Mouse (Mus musculus) stomach, postnatal 0 days (tissue): ENCODE data around the gene Sel1l3. TPM values are rescaled to one million over a fixed set of nuclear protein-coding genes. Genes with fewer than 3 reads are reported as not detected.

Source experiments
- ATAC-seq: fragments of 200-750 bp; cut with Nextera tagmentation; 2 replicates; pipeline ENCODE4 v1.8.0; 2017; ENCODE audit not compliant: low FRiP score, low TSS enrichment
- DNase-seq: peaks from one replicate; pipeline ENCODE4 v3.0.0-alpha.2; 2016; ENCODE audit warnings: low spot score
- H3K27ac ChIP-seq: fragments of 300-500 bp; sonication (generic); replicated peaks from 2 replicates; pipeline ENCODE4 v1.5.1; 2014; ENCODE audit warnings: mild to moderate bottlenecking, control low read depth
- H3K27me3 ChIP-seq: fragments of 300-500 bp; sonication (generic); 2 replicates; pipeline ENCODE4 v1.6.1; 2014; ENCODE audit warnings: low read length; ENCODE audit not compliant: control insufficient read depth, insufficient read depth
- H3K36me3 ChIP-seq: fragments of 300-500 bp; sonication (generic); 2 replicates; pipeline ENCODE4 v1.6.1; 2014; ENCODE audit warnings: low read length, mixed read lengths; ENCODE audit not compliant: control insufficient read depth, insufficient read depth
- H3K4me1 ChIP-seq: fragments of 300-500 bp; sonication (generic); replicated peaks from 2 replicates; pipeline ENCODE4 v1.6.1; 2014; ENCODE audit warnings: antibody characterized with exemption; ENCODE audit not compliant: control insufficient read depth, insufficient read depth
- H3K4me2 ChIP-seq: fragments of 300-500 bp; sonication (generic); replicated peaks from 2 replicates; pipeline ENCODE4 v1.6.1; 2014; ENCODE audit warnings: low read depth, mild to moderate bottlenecking, control low read depth, moderate library complexity
- H3K4me3 ChIP-seq: fragments of 300-500 bp; sonication (generic); 2 replicates; pipeline ENCODE4 v1.5.1; 2014; ENCODE audit warnings: low read depth, low read length, control low read depth
- H3K9ac ChIP-seq: fragments of 300-500 bp; sonication (generic); 2 replicates; pipeline ENCODE4 v1.6.1; 2014; ENCODE audit warnings: mild to moderate bottlenecking, low read length, control low read depth, mixed read lengths
- H3K9me3 ChIP-seq: fragments of 300-500 bp; sonication (generic); 2 replicates; pipeline ENCODE4 v1.6.1; 2016; ENCODE audit warnings: low read length; ENCODE audit not compliant: control insufficient read depth
- CTCF ChIP-seq: IDR thresholded peaks from 2 replicates; pipeline ENCODE4 v1.5.1; 2016; ENCODE audit warnings: antibody characterized with exemption, low read depth, mild to moderate bottlenecking, moderate library complexity
- EP300 ChIP-seq: optimal IDR thresholded peaks from 2 replicates; pipeline ENCODE3; 2016; ENCODE audit warnings: antibody characterized with exemption
- WGBS: fragments of 180-500 bp; shearing (Covaris S2); extraction: QIAGEN DNeasy Blood & Tissue Kit; methylation state at CpG from one replicate; pipeline ENCODE4 v1.1.7; 2014; 5-methylcytosine and 5-hydroxymethylcytosine counted together
- polyA plus RNA-seq: library from polyadenylated mRNA; unstranded; fragments of >200 nt; fragmentation: Nextera tagmentation; extraction: Ambion mirVana; gene quantifications from 2 replicates; pipeline ENCODE4 v1.2.1, GENCODE M21; 2015

Gene Sel1l3
- polyA plus RNA-seq, 1 experiment from 2014 or later, result 10.0 TPM

GRCm38 (mm10) chr5:53140158-53140927, 73.4 kb downstream of the Sel1l3 start:
- Histone ChIP-seq H3K4me3 (no peak overlapping the region), H3K9me3 (no peaks in the 10 kb centered on the region), H3K27me3 (no peaks in the 10 kb centered on the region), H3K27ac (no peak overlapping the region), H3K4me1 (no peaks in the 10 kb centered on the region), H3K4me2 (no peak overlapping the region), H3K36me3 (no peaks in the 10 kb centered on the region), H3K9ac (no peak overlapping the region)
- ATAC-seq (no peak), DNase-seq (no peak)
- TF ChIP-seq EP300, result no peak
- TF ChIP-seq CTCF, result no peak
- WGBS, result 88% methylated on average over 8 of the region's 8 CpGs

- Histone ChIP-seq H3K4me1 (no peaks in the 10 kb centered on the region), H3K36me3 (no peaks in the 10 kb centered on the region), H3K4me3 (no peak overlapping the region), H3K9me3 (no peaks in the 10 kb centered on the region), H3K4me2 (no peak overlapping the region), H3K27me3 (no peaks in the 10 kb centered on the region), H3K9ac (no peak overlapping the region), H3K27ac (no peak overlapping the region)
- 32% methylated on average over 11 of the region's 11 CpGs for WGBS
- DNase-seq (no peak), ATAC-seq (no peak)
- TF ChIP-seq EP300 (no peak), CTCF (no peak)
Measured at GRCm38 (mm10) chr5:53139566-53139965, 74.2 kb downstream of the Sel1l3 start.

- DNase-seq, result no peak
- Histone ChIP-seq H3K27ac (no peak overlapping the region), H3K4me3 (no peak overlapping the region), H3K4me2 (no peak overlapping the region), H3K36me3 (no peaks in the 10 kb centered on the region), H3K4me1 (no peaks in the 10 kb centered on the region), H3K9ac (no peak overlapping the region), H3K9me3 (no peaks in the 10 kb centered on the region), H3K27me3 (no peaks in the 10 kb centered on the region)
- 37% methylated on average over 4 of the region's 4 CpGs for WGBS
- TF ChIP-seq EP300 (no peak), CTCF (no peak)
- no peak for ATAC-seq
Measured at GRCm38 (mm10) chr5:53139140-53139539, 74.6 kb downstream of the Sel1l3 start.

- H3K4me1 ChIP-seq, result no peaks in the 10 kb centered on the region
- no peaks in the 10 kb centered on the region for H3K27me3 ChIP-seq
- no peak overlapping the region for H3K4me3 ChIP-seq
- ATAC-seq (no peak), DNase-seq (no peak)
- no peaks in the 10 kb centered on the region for H3K9me3 ChIP-seq
- H3K9ac ChIP-seq, result no peak overlapping the region
- no peak overlapping the region for H3K4me2 ChIP-seq
- H3K36me3 ChIP-seq, result no peaks in the 10 kb centered on the region
- H3K27ac ChIP-seq, result no peak overlapping the region
- 82% methylated on average over 8 of the region's 8 CpGs for WGBS
- no peak for TF ChIP-seq CTCF
- TF ChIP-seq EP300, result no peak
Measured at GRCm38 (mm10) chr5:53138025-53138424, 75.7 kb downstream of the Sel1l3 start.

- Histone ChIP-seq H3K36me3 (no peaks in the 10 kb centered on the region), H3K4me1 (no peaks in the 10 kb centered on the region), H3K9ac (no peak overlapping the region), H3K9me3 (no peaks in the 10 kb centered on the region), H3K27me3 (no peaks in the 10 kb centered on the region), H3K27ac (no peak overlapping the region), H3K4me2 (no peak overlapping the region), H3K4me3 (no peak overlapping the region)
- no peak for ATAC-seq
- no peak for DNase-seq
- TF ChIP-seq CTCF, result no peak
- TF ChIP-seq EP300, result no peak
- WGBS, result 59% methylated on average over 8 of the region's 8 CpGs
Measured at GRCm38 (mm10) chr5:53135984-53136383, 77.7 kb downstream of the Sel1l3 start.

- Histone ChIP-seq H3K4me2 (no peak overlapping the region), H3K4me3 (no peak overlapping the region), H3K27ac (no peak overlapping the region), H3K9me3 (no peaks in the 10 kb centered on the region), H3K4me1 (no peaks in the 10 kb centered on the region), H3K27me3 (no peaks in the 10 kb centered on the region), H3K36me3 (no peaks in the 10 kb centered on the region), H3K9ac (no peak overlapping the region)
- ATAC-seq, result no peak
- DNase-seq, result no peak
- TF ChIP-seq EP300 (no peak), CTCF (peak; percentile 44)
- WGBS, result 77% methylated on average over 2 of the region's 2 CpGs
Measured at GRCm38 (mm10) chr5:53134003-53134402, 79.7 kb downstream of the Sel1l3 start.
